Mouse (Mus musculus) NIH3T3 (cell line): ENCODE measurements around the gene Rnf167.

Experiments
- DNase-seq: peaks from one replicate; pipeline ENCODE4 v3.0.0-alpha.2; 2012; ENCODE audit warnings: low read depth

The Rnf167 gene

GRCm38 (mm10) chr11:70638293-70638692 is 8.7 kb upstream of the Rnf167 start:
- no peak for DNase-seq

- no peak for DNase-seq
Measured at GRCm38 (mm10) chr11:70638714-70639278, 8.2 kb upstream of the Rnf167 start, which contains the start of gene Gp1ba. Gp1ba (plus strand) TSS chr11:70639122.

- no peak for DNase-seq
Measured at GRCm38 (mm10) chr11:70639976-70640375, 7.1 kb upstream of the Rnf167 start.

- no peak for DNase-seq
Measured at GRCm38 (mm10) chr11:70641241-70641640, 5.8 kb upstream of the Rnf167 start.

- DNase-seq: no peak
Measured at GRCm38 (mm10) chr11:70643051-70643450, 4.0 kb upstream of the Rnf167 start.

- DNase-seq: no peak
Measured at GRCm38 (mm10) chr11:70644564-70645103, 2.4 kb upstream of the Rnf167 start.

- DNase-seq: no peak
Measured at GRCm38 (mm10) chr11:70645461-70646258, 1.4 kb upstream of the Rnf167 start.

- peak; percentile 52 for DNase-seq
Measured at GRCm38 (mm10) chr11:70646259-70646555, 828 bp upstream of the Rnf167 start.

GRCm38 (mm10) chr11:70647716-70648420 is 833 bp downstream of the Rnf167 start:
- peak; percentile 52 for DNase-seq

- DNase-seq: no peak
Measured at GRCm38 (mm10) chr11:70648512-70648911, 1.5 kb downstream of the Rnf167 start.

GRCm38 (mm10) chr11:70649185-70649734 is 2.2 kb downstream of the Rnf167 start:
- no peak for DNase-seq

GRCm38 (mm10) chr11:70650322-70651175 is 3.5 kb downstream of the Rnf167 start:
- no peak for DNase-seq

- peak; percentile 85 for DNase-seq
Measured at GRCm38 (mm10) chr11:70651391-70651790, 4.4 kb downstream of the Rnf167 start.

- DNase-seq: peak; percentile 55
Measured at GRCm38 (mm10) chr11:70652029-70652883, 5.2 kb downstream of the Rnf167 start.

- no peak for DNase-seq
Measured at GRCm38 (mm10) chr11:70652884-70653344, 5.9 kb downstream of the Rnf167 start.

GRCm38 (mm10) chr11:70653345-70654197 is 6.5 kb downstream of the Rnf167 start:
- DNase-seq: peak; percentile 78

GRCm38 (mm10) chr11:70654198-70654922 is 7.3 kb downstream of the Rnf167 start, which contains the start of gene Pfn1:
Pfn1 (minus strand) TSS chr11:70654644.
- peak; percentile 93 for DNase-seq

GRCm38 (mm10) chr11:70654923-70655570 is 8.0 kb downstream of the Rnf167 start:
- peak; percentile 93 for DNase-seq
